Comparison of ENCODE assay signal across 17 mouse cellular contexts in genomic region chr8:117267403-117268129, GRCm38 (mm10). TPM values are rescaled to one million over a fixed set of nuclear protein-coding genes. Genes with fewer than 3 reads are reported as not detected.
DNase-seq lines count a peak whose midpoint lies in the region; ATAC-seq and TF ChIP-seq lines count a peak whose summit lies in the region.
"Had no signal": no experiment of that assay in that cellular context is flagged by ENCODE, and none has a peak within 500 bp of the region (broad histone marks: within the 10 kb centered on the region; RNA-seq: fewer than 3 reads in every experiment).

No protein-coding gene starts in this region.

- H3K27ac ChIP-seq in forebrain, embryonic 10.5 days = peak overlapping the region; percentile 44; the same call in 1 of the 2 replicates
- no peak overlapping the region for H3K27ac ChIP-seq in forebrain, embryonic 15.5 days (replicated peaks)
- peak overlapping the region; percentile 51 for H3K27ac ChIP-seq in liver, postnatal 0 days (ENCODE audit: low read depth)
- H3K27ac ChIP-seq: embryonic facial prominence, embryonic 10.5 days; heart, embryonic 10.5 days; limb, embryonic 15.5 days had no signal

- H3K9ac ChIP-seq in forebrain, embryonic 15.5 days (replicated peaks) = no peak overlapping the region
- no peak overlapping the region for H3K9ac ChIP-seq in liver, postnatal 0 days (replicated peaks)
- H3K9ac ChIP-seq: limb, embryonic 15.5 days had no signal

- no peaks in the 10 kb centered on the region for H3K9me3 ChIP-seq in forebrain, embryonic 10.5 days
- no peaks in the 10 kb centered on the region for H3K9me3 ChIP-seq in forebrain, embryonic 15.5 days
- H3K9me3 ChIP-seq in liver, postnatal 0 days (ENCODE audit: low read length) = no peaks in the 10 kb centered on the region
- H3K9me3 ChIP-seq: embryonic facial prominence, embryonic 10.5 days; heart, embryonic 10.5 days; limb, embryonic 15.5 days had no signal

- peaks cover 21% of the 10 kb centered on the region for H3K4me1 ChIP-seq in forebrain, embryonic 10.5 days
- H3K4me1 ChIP-seq in forebrain, embryonic 15.5 days = peaks cover 14% of the 10 kb centered on the region
- peaks cover 44% of the 10 kb centered on the region for H3K4me1 ChIP-seq in liver, postnatal 0 days (ENCODE audit: insufficient read depth)

- no peak overlapping the region for H3K4me3 ChIP-seq in forebrain, embryonic 10.5 days
- H3K4me3 ChIP-seq in forebrain, embryonic 15.5 days = no peak overlapping the region
- no peak overlapping the region for H3K4me3 ChIP-seq in liver, postnatal 0 days (ENCODE audit: low read depth, low read length)
- H3K4me3 ChIP-seq: embryonic facial prominence, embryonic 10.5 days; heart, embryonic 10.5 days; limb, embryonic 15.5 days had no signal

- no peak for ATAC-seq in forebrain, embryonic 15.5 days (replicated peaks)
- ATAC-seq in liver, postnatal 0 days = peak; percentile 30; the same call in 1 of the 2 replicates

- DNase-seq in forebrain, embryonic 10.5 days (ENCODE audit: extremely low spot score, low spot score) = no peak
- DNase-seq in 3134 (ENCODE audit: extremely low read depth, insufficient read length, low spot score) = peak; percentile 32
- DNase-seq in adrenal gland, postnatal 14 days = peak; percentile 63
- no peak for DNase-seq in liver, postnatal 0 days
- no peak for DNase-seq in adipocyte (ENCODE audit: low spot score)
- DNase-seq in embryo, embryonic 9.5 days (ENCODE audit: extremely low spot score) = no peak
- DNase-seq in kidney, postnatal 4 days = no peak
- DNase-seq: cerebellum, adult 8-10 months; kidney, adult 11 months; kidney, postnatal 25 days; retina, postnatal 1 day; spleen, adult 18-20 months had no signal

- no peaks in the 10 kb centered on the region for H3K27me3 ChIP-seq in forebrain, embryonic 10.5 days (ENCODE audit: poor library complexity, severe bottlenecking)
- H3K27me3 ChIP-seq in forebrain, embryonic 15.5 days = no peaks in the 10 kb centered on the region
- H3K27me3 ChIP-seq in liver, postnatal 0 days (ENCODE audit: insufficient read depth, low read length) = no peaks in the 10 kb centered on the region
- H3K27me3 ChIP-seq: limb, embryonic 15.5 days had no signal

- no peak overlapping the region for H3K4me2 ChIP-seq in forebrain, embryonic 15.5 days (replicated peaks)
- 0 out of 2 replicates have a peak overlapping the region, but pooled peaks have one; percentile 26 for H3K4me2 ChIP-seq in liver, postnatal 0 days (ENCODE audit: low read depth, low read length)
- H3K4me2 ChIP-seq: limb, embryonic 15.5 days; midbrain, embryonic 11.5 days had no signal

- H3K36me3 ChIP-seq in forebrain, embryonic 10.5 days (replicated peaks) = peaks cover 51% of the 10 kb centered on the region
- no peaks in the 10 kb centered on the region for H3K36me3 ChIP-seq in forebrain, embryonic 15.5 days
- H3K36me3 ChIP-seq in liver, postnatal 0 days (replicated peaks; ENCODE audit: insufficient read depth, low read length) = 0 out of 2 replicates have a peak, but pooled peaks cover 5% of the 10 kb centered on the region
- H3K36me3 ChIP-seq: heart, embryonic 10.5 days; limb, embryonic 15.5 days had no signal

- 87% methylated on average over 11 of the region's 11 CpGs for WGBS in forebrain, embryonic 10.5 days
- WGBS in forebrain, embryonic 15.5 days = 88% methylated on average over 11 of the region's 11 CpGs
- 58% methylated on average over 11 of the region's 11 CpGs for WGBS in liver, postnatal 0 days (ENCODE audit: insufficient replicate concordance)

- TF ChIP-seq CTCF in liver, postnatal 0 days (IDR thresholded peaks at IDR 0.05; ENCODE audit: low read depth) = no peak

- TF ChIP-seq EP300 in liver, postnatal 0 days (IDR thresholded peaks at IDR 0.05; ENCODE audit: low read depth) = no peak

RNA-seq across cellular contexts. Expression of gene Cmip, which starts 10.7 kb away (rescaled TPM):
- 8.0 and 9.8 TPM in 2 replicates for polyA plus RNA-seq in forebrain, embryonic 10.5 days (2016; fragmentation: Nextera tagmentation; extraction: Ambion mirVana)
- 83.8 and 113 TPM in 2 replicates for polyA plus RNA-seq in forebrain, embryonic 15.5 days (2015; fragmentation: Nextera tagmentation; extraction: Ambion mirVana)
- 94.6 and 96.2 TPM in 2 replicates for total RNA-seq in adrenal gland, postnatal 14 days (2021)
- polyA plus RNA-seq in liver, postnatal 0 days (2015; fragmentation: Nextera tagmentation; extraction: Ambion mirVana) = 22.3 and 22.6 TPM in 2 replicates

Comparison
In these comparisons a context has a peak if more than half of its experiments do, and no peak if none do; other contexts are left out.
1. DNase-seq: peak in 3134 (single experiment) and adrenal gland, postnatal 14 days (single experiment); none in forebrain, embryonic 10.5 days (single experiment), liver, postnatal 0 days (single experiment), adipocyte (single experiment), embryo, embryonic 9.5 days (single experiment) and kidney, postnatal 4 days (0 of 2).